Mouse (Mus musculus) G1E-ER4 (cell line): Measurements from ENCODE around the gene Rorc. TPM values are rescaled to one million over a fixed set of nuclear protein-coding genes. Genes with fewer than 3 reads are reported as not detected.

Experiments
- GATA1 ChIP-seq: IDR thresholded peaks from one replicate; pipeline ENCODE4 v1.8.0; 2012; ENCODE audit warnings: low read length, inconsistent platforms
- polyA plus RNA-seq: library from polyadenylated mRNA; stranded (reverse); fragments of >175 nt; gene quantifications from 2 replicates; pipeline ENCODE4 v1.2.3, GENCODE M21; 2012

Rorc gene
- polyA plus RNA-seq, 1 experiment: not detected

- no peak for TF ChIP-seq GATA1
Measured at GRCm38 (mm10) chr3:94371637-94372036, 957 bp upstream of the Rorc start.

GRCm38 (mm10) chr3:94372038-94372437 lies 556 bp upstream of the Rorc start:
- TF ChIP-seq GATA1: no peak

GRCm38 (mm10) chr3:94373090-94373489 lies 496 bp downstream of the Rorc start:
- no peak for TF ChIP-seq GATA1

- no peak for TF ChIP-seq GATA1
Measured at GRCm38 (mm10) chr3:94373597-94374011, 1.0 kb downstream of the Rorc start.

GRCm38 (mm10) chr3:94374636-94375035 lies 2.0 kb downstream of the Rorc start:
- TF ChIP-seq GATA1: no peak

- TF ChIP-seq GATA1: no peak
Measured at GRCm38 (mm10) chr3:94375146-94375545, 2.6 kb downstream of the Rorc start.

- TF ChIP-seq GATA1: no peak
Measured at GRCm38 (mm10) chr3:94375861-94376260, 3.3 kb downstream of the Rorc start.

GRCm38 (mm10) chr3:94377028-94377923 lies 4.7 kb downstream of the Rorc start:
- TF ChIP-seq GATA1: no peak

- no peak for TF ChIP-seq GATA1
Measured at GRCm38 (mm10) chr3:94379831-94380510, 7.4 kb downstream of the Rorc start.

- TF ChIP-seq GATA1: no peak
Measured at GRCm38 (mm10) chr3:94382308-94382707, 9.7 kb downstream of the Rorc start.

- TF ChIP-seq GATA1: no peak
Measured at GRCm38 (mm10) chr3:94383476-94383875, 10.9 kb downstream of the Rorc start.

GRCm38 (mm10) chr3:94386671-94387070 lies 14.1 kb downstream of the Rorc start:
- TF ChIP-seq GATA1: no peak

- TF ChIP-seq GATA1: no peak
Measured at GRCm38 (mm10) chr3:94387391-94387790, 14.8 kb downstream of the Rorc start.

- TF ChIP-seq GATA1: no peak
Measured at GRCm38 (mm10) chr3:94388047-94388446, 15.5 kb downstream of the Rorc start.

- no peak for TF ChIP-seq GATA1
Measured at GRCm38 (mm10) chr3:94389420-94389819, 16.8 kb downstream of the Rorc start.

GRCm38 (mm10) chr3:94391001-94391400 lies 18.4 kb downstream of the Rorc start:
- TF ChIP-seq GATA1: no peak

- no peak for TF ChIP-seq GATA1
Measured at GRCm38 (mm10) chr3:94392128-94392527, 19.5 kb downstream of the Rorc start.
